Mouse (Mus musculus) MEL (cell line): Measurements from ENCODE around the gene Olfr315. TPM values are rescaled to one million over a fixed set of nuclear protein-coding genes. Genes with fewer than 3 reads are reported as not detected.
"Not testable (repeated sequence)": the region's sequence is repeated elsewhere in the genome, so short reads cannot be mapped to it uniquely, and the experiment has no call there.

Source experiments
- DNase-seq: peaks from one replicate; pipeline ENCODE4 v3.0.0; 2011; ENCODE audit warnings: low read depth, low spot score
- H3K27ac ChIP-seq: 2 replicates; pipeline ENCODE4 v1.5.1; 2012; ENCODE audit warnings: low read depth, mild to moderate bottlenecking, control low read depth, low read length, moderate library complexity; ENCODE audit not compliant: control insufficient read depth
- H3K27me3 ChIP-seq, 2 experiments: fragments of 150-350 bp in 1 of 2; sonication (generic) in 1 of 2; 2 replicates each; pipeline ENCODE4 v1.6.1; 2012; ENCODE audit warnings: low read length in 2 of 2, mild to moderate bottlenecking in 2 of 2, improper control_type of control experiment in 1 of 2, moderate library complexity in 1 of 2; ENCODE audit not compliant: insufficient read depth in 2 of 2, control insufficient read depth in 1 of 2
- H3K36me3 ChIP-seq, 2 experiments: 2 replicates each; pipeline ENCODE4 v1.6.1; 2012 to 2014; ENCODE audit warnings: low read length in 2 of 2, improper control_type of control experiment in 1 of 2, inconsistent platforms in 1 of 2, mild to moderate bottlenecking in 1 of 2; ENCODE audit not compliant: insufficient read depth in 2 of 2, control insufficient read depth in 1 of 2
- H3K4me1 ChIP-seq, 2 experiments: fragments of 150-350 bp in 1 of 2; sonication (generic) in 1 of 2; 2 replicates each; pipeline ENCODE4 v1.6.1; 2012; ENCODE audit warnings: low read length in 2 of 2, improper control_type of control experiment in 1 of 2, mild to moderate bottlenecking in 1 of 2; ENCODE audit not compliant: insufficient read depth in 2 of 2, control insufficient read depth in 1 of 2
- H3K4me3 ChIP-seq, 2 experiments: fragments of 150-350 bp in 1 of 2; sonication (generic) in 1 of 2; 2 replicates each; pipeline ENCODE4 v1.5.1; 2012; ENCODE audit warnings: low read depth in 2 of 2, low read length in 2 of 2, mild to moderate bottlenecking in 2 of 2, moderate library complexity in 2 of 2, control low read depth in 1 of 2, improper control_type of control experiment in 1 of 2; ENCODE audit not compliant: control insufficient read depth in 1 of 2, insufficient read depth in 1 of 2
- H3K79me2 ChIP-seq: 2 replicates; pipeline ENCODE4 v1.6.1; 2012; ENCODE audit warnings: mild to moderate bottlenecking, low read length, moderate library complexity; ENCODE audit not compliant: control insufficient read depth, poor library complexity, insufficient read depth
- H3K9ac ChIP-seq: 2 replicates; pipeline ENCODE4 v1.6.1; 2012; ENCODE audit warnings: low read depth, mild to moderate bottlenecking, control low read depth, low read length, moderate library complexity; ENCODE audit not compliant: control insufficient read depth, poor library complexity, severe bottlenecking
- H3K9me3 ChIP-seq: fragments of 150-350 bp; sonication (generic); replicated peaks from 2 replicates; pipeline ENCODE4 v1.6.1; 2012; ENCODE audit warnings: mild to moderate bottlenecking, low read length, improper control_type of control experiment, moderate library complexity; ENCODE audit not compliant: insufficient read depth
- CHD1 ChIP-seq: IDR thresholded peaks from 2 replicates; pipeline ENCODE4 v1.6.1; 2012; ENCODE audit warnings: low read depth, mild to moderate bottlenecking, inconsistent platforms, low read length, improper control_type of control experiment
- E2F4 ChIP-seq: IDR thresholded peaks from 2 replicates; pipeline ENCODE4 v1.6.1; 2011; ENCODE audit warnings: low read depth, low read length, improper control_type of control experiment, borderline replicate concordance
- ELF1 ChIP-seq: IDR thresholded peaks from 2 replicates; pipeline ENCODE4 v1.6.1; 2014; ENCODE audit warnings: low read depth, mild to moderate bottlenecking, inconsistent platforms, low read length, improper control_type of control experiment, moderate library complexity
- GABPA ChIP-seq: IDR thresholded peaks from 2 replicates; pipeline ENCODE4 v1.6.1; 2012; ENCODE audit warnings: low read depth, mild to moderate bottlenecking, inconsistent platforms, low read length, improper control_type of control experiment, moderate library complexity
- GATA1 ChIP-seq: IDR thresholded peaks from 2 replicates; pipeline ENCODE4 v1.6.1; 2011; ENCODE audit warnings: low read depth, low read length, improper control_type of control experiment
- HCFC1 ChIP-seq: IDR thresholded peaks from 2 replicates; pipeline ENCODE4 v1.6.1; 2012; ENCODE audit warnings: low read depth, mild to moderate bottlenecking, inconsistent platforms, low read length, improper control_type of control experiment, moderate library complexity
- MAZ ChIP-seq: IDR thresholded peaks from 2 replicates; pipeline ENCODE4 v1.6.1; 2012; ENCODE audit warnings: low read depth, mild to moderate bottlenecking, inconsistent platforms, low read length, improper control_type of control experiment
- NELFE ChIP-seq: IDR thresholded peaks from 2 replicates; pipeline ENCODE4 v1.6.1; 2011; ENCODE audit warnings: low read depth, low read length, improper control_type of control experiment
- NRF1 ChIP-seq: IDR thresholded peaks from 2 replicates; pipeline ENCODE4 v1.6.1; 2014; ENCODE audit warnings: low read depth, mild to moderate bottlenecking, inconsistent platforms, low read length, improper control_type of control experiment, moderate library complexity; ENCODE audit not compliant: poor library complexity, insufficient read depth, severe bottlenecking
- POLR2AphosphoS2 ChIP-seq: IDR thresholded peaks from 2 replicates; pipeline ENCODE4 v1.6.1; 2011; ENCODE audit warnings: low read length, improper control_type of control experiment
- POLR2AphosphoS5 ChIP-seq: IDR thresholded peaks from 2 replicates; pipeline ENCODE4 v1.6.1; 2012; ENCODE audit warnings: low read depth, borderline replicate concordance, mild to moderate bottlenecking, inconsistent platforms, low read length, moderate library complexity, mixed read lengths
- RAD21 ChIP-seq: IDR thresholded peaks from 2 replicates; pipeline ENCODE4 v1.6.1; 2011; ENCODE audit warnings: mild to moderate bottlenecking, low read depth, low read length, improper control_type of control experiment
- RCOR1 ChIP-seq: IDR thresholded peaks from 2 replicates; pipeline ENCODE4 v1.6.1; 2012; ENCODE audit warnings: low read depth, mild to moderate bottlenecking, inconsistent platforms, low read length, improper control_type of control experiment
- SMC3 ChIP-seq: IDR thresholded peaks from 2 replicates; pipeline ENCODE4 v1.6.1; 2011; ENCODE audit warnings: low read depth, low read length, improper control_type of control experiment
- TAL1 ChIP-seq: IDR thresholded peaks from 2 replicates; pipeline ENCODE4 v1.6.1; 2012; ENCODE audit warnings: mild to moderate bottlenecking, inconsistent platforms, low read length, moderate library complexity, mixed read lengths
- TCF12 ChIP-seq: IDR thresholded peaks from 2 replicates; pipeline ENCODE4 v1.6.1; 2014; ENCODE audit warnings: low read depth, mild to moderate bottlenecking, inconsistent platforms, low read length, improper control_type of control experiment, moderate library complexity
- ZC3H11A ChIP-seq: IDR thresholded peaks from 2 replicates; pipeline ENCODE4 v1.6.1; 2012; ENCODE audit warnings: low read depth, mild to moderate bottlenecking, inconsistent platforms, low read length, improper control_type of control experiment
- ZKSCAN1 ChIP-seq: IDR thresholded peaks from 2 replicates; pipeline ENCODE4 v1.6.1; 2012; ENCODE audit warnings: low read depth, mild to moderate bottlenecking, inconsistent platforms, low read length, improper control_type of control experiment, moderate library complexity
- ZMIZ1 ChIP-seq: IDR thresholded peaks from 2 replicates; pipeline ENCODE4 v1.6.1; 2012; ENCODE audit warnings: low read depth, mild to moderate bottlenecking, inconsistent platforms, low read length, improper control_type of control experiment, moderate library complexity
- ZNF384 ChIP-seq: IDR thresholded peaks from 2 replicates; pipeline ENCODE4 v1.6.1; 2012; ENCODE audit warnings: low read depth, mild to moderate bottlenecking, inconsistent platforms, low read length, improper control_type of control experiment
- polyA plus RNA-seq, 2 experiments: library from polyadenylated mRNA; stranded (reverse) in 1 of 2; unstranded in 1 of 2; fragments of >175 nt in 1 of 2; fragments of >200 nt in 1 of 2; gene quantifications; 2 replicates each; pipeline versions ENCODE4 v1.2.1 to v1.2.4; 2012; ENCODE audit warnings: low replicate concordance in 2 of 2, low read depth in 1 of 2; ENCODE audit not compliant: insufficient read length in 2 of 2, insufficient read depth in 1 of 2, missing spikeins in 1 of 2
- total RNA-seq: library from RNA; depleted of rRNA; stranded (reverse); fragments of 300-350 nt; gene quantifications from 2 replicates; pipeline ENCODE4 v1.2.3, GENCODE M21; 2012; rRNA removed

Olfr315 gene
- total RNA-seq, result not detected in 2 replicates
- polyA plus RNA-seq, result not detected

GRCm38 (mm10) chr11:58772888-58773287, at the start of gene Olfr315:
Gene Olfr315 (plus strand): TSS chr11:58773188.
- Histone ChIP-seq H3K27me3 (peaks cover 16 to 50% of the 10 kb centered on the region in 2 experiments), H3K9ac (no peak within 1 kb of the TSS), H3K9me3 (no peaks in the 10 kb centered on the region), H3K27ac (no peak within 1 kb of the TSS), H3K4me3 (no peak within 1 kb of the TSS), H3K79me2 (no peaks in the 10 kb centered on the region)
- DNase-seq, result no peak
- no peak for TF ChIP-seq ELF1
- TF ChIP-seq POLR2AphosphoS5, result no peak
- TF ChIP-seq MAZ, result no peak
- no peak for TF ChIP-seq GABPA
- TF ChIP-seq, all 39 proteins: peak for 0
- Histone ChIP-seq H3K36me3 (no peaks in the 10 kb centered on the region), H3K4me1 (no peaks in the 10 kb centered on the region; a peak in 1 of 4 replicates)

- Histone ChIP-seq H3K27me3 (peaks cover 5 to 20% of the 10 kb centered on the region in 2 experiments), H3K4me1 (no peaks in the 10 kb centered on the region), H3K27ac (no peak within 1 kb of the TSS), H3K9me3 (no peaks in the 10 kb centered on the region), H3K36me3 (no peaks in the 10 kb centered on the region), H3K4me3 (no peak within 1 kb of the TSS), H3K79me2 (no peaks in the 10 kb centered on the region), H3K9ac (no peak within 1 kb of the TSS)
- DNase-seq, result no peak
- TF ChIP-seq NELFE (no peak), NRF1 (no peak), ZKSCAN1 (no peak), HCFC1 (no peak), GATA1 (no peak), POLR2AphosphoS2 (no peak), CHD1 (no peak), POLR2AphosphoS5 (no peak), E2F4 (no peak), ZNF384 (no peak), ZMIZ1 (no peak), RAD21 (no peak), ZC3H11A (no peak), TAL1 (no peak), SMC3 (no peak), TCF12 (no peak), RCOR1 (no peak), ELF1 (no peak), GABPA (no peak)
Measured at GRCm38 (mm10) chr11:58723914-58724313, 49.1 kb upstream of the Olfr315 start, which contains the start of gene Olfr318. Gene Olfr318 (minus strand): TSS chr11:58724014.

- H3K4me3 ChIP-seq, H3K4me1 ChIP-seq, H3K27ac ChIP-seq, DNase-seq, H3K9ac ChIP-seq, H3K79me2 ChIP-seq, H3K9me3 ChIP-seq, H3K36me3 ChIP-seq: not testable (repeated sequence)
- peaks cover 6 to 19% of the 10 kb centered on the region in 2 experiments for H3K27me3 ChIP-seq
Measured at GRCm38 (mm10) chr11:58727896-58728650, 44.9 kb upstream of the Olfr315 start.
